Mouse (Mus musculus): ENCODE results near the gene Bbs9. TPM values are rescaled to one million over a fixed set of nuclear protein-coding genes. Genes with fewer than 3 reads are reported as not detected.

Gene Bbs9
- total and polyA plus RNA-seq, 2 experiments from 2014 or later: 17.8 to 35.4 TPM

GRCm38 (mm10) chr9:22776246-22776961 lies 300.9 kb downstream of the Bbs9 start:
- Histone ChIP-seq H3K4me2 (ENCODE audit: low read depth) (no peak overlapping the region), H3K27ac (ENCODE audit: low read depth, low read length) (no peak overlapping the region), H3K9ac (no peak overlapping the region), H3K27me3 (ENCODE audit: insufficient read depth, low read length) (no peaks in the 10 kb centered on the region), H3K4me1 (ENCODE audit: insufficient read depth) (no peaks in the 10 kb centered on the region), H3K36me3 (ENCODE audit: insufficient read depth) (no peaks in the 10 kb centered on the region), H3K9me3 (ENCODE audit: low read length) (no peaks in the 10 kb centered on the region), H3K4me3 (ENCODE audit: low read depth, low read length) (no peak overlapping the region)
- WGBS: 73% methylated on average over 5 of the region's 5 CpGs
- ATAC-seq (no peak), DNase-seq (no peak)
- no peak for TF ChIP-seq CTCF (IDR thresholded peaks at IDR 0.05; ENCODE audit: low read depth)

GRCm38 (mm10) chr9:22777425-22777824 lies 301.9 kb downstream of the Bbs9 start:
- H3K36me3 ChIP-seq (ENCODE audit: insufficient read depth): no peaks in the 10 kb centered on the region
- TF ChIP-seq CTCF (IDR thresholded peaks at IDR 0.05; ENCODE audit: low read depth): no peak
- 93% methylated on average over 7 of the region's 7 CpGs for WGBS
- no peak for ATAC-seq
- no peak overlapping the region for H3K27ac ChIP-seq (ENCODE audit: low read depth, low read length)
- no peaks in the 10 kb centered on the region for H3K27me3 ChIP-seq (ENCODE audit: insufficient read depth, low read length)
- H3K4me1 ChIP-seq (ENCODE audit: insufficient read depth): no peaks in the 10 kb centered on the region
- H3K4me2 ChIP-seq (ENCODE audit: low read depth): no peak overlapping the region
- H3K9ac ChIP-seq: no peak overlapping the region
- no peak overlapping the region for H3K4me3 ChIP-seq (ENCODE audit: low read depth, low read length)
- H3K9me3 ChIP-seq (ENCODE audit: low read length): no peaks in the 10 kb centered on the region
- no peak for DNase-seq

GRCm38 (mm10) chr9:22779631-22780030 lies 304.1 kb downstream of the Bbs9 start:
- H3K4me2 ChIP-seq (ENCODE audit: low read depth): no peak overlapping the region
- TF ChIP-seq CTCF (IDR thresholded peaks at IDR 0.05; ENCODE audit: low read depth): no peak
- no peaks in the 10 kb centered on the region for H3K4me1 ChIP-seq (ENCODE audit: insufficient read depth)
- DNase-seq: no peak
- no peak for ATAC-seq
- H3K9ac ChIP-seq: no peak overlapping the region
- no peaks in the 10 kb centered on the region for H3K9me3 ChIP-seq (ENCODE audit: low read length)
- H3K27ac ChIP-seq (ENCODE audit: low read depth, low read length): no peak overlapping the region
- H3K27me3 ChIP-seq (ENCODE audit: insufficient read depth, low read length): no peaks in the 10 kb centered on the region
- H3K4me3 ChIP-seq (ENCODE audit: low read depth, low read length): no peak overlapping the region
- 84% methylated on average over 6 of the region's 6 CpGs for WGBS
- H3K36me3 ChIP-seq (ENCODE audit: insufficient read depth): no peaks in the 10 kb centered on the region

- Histone ChIP-seq H3K9me3 (ENCODE audit: low read length) (no peaks in the 10 kb centered on the region), H3K27ac (ENCODE audit: low read depth, low read length) (no peak overlapping the region), H3K4me1 (ENCODE audit: insufficient read depth) (no peaks in the 10 kb centered on the region), H3K36me3 (ENCODE audit: insufficient read depth) (no peaks in the 10 kb centered on the region), H3K27me3 (ENCODE audit: insufficient read depth, low read length) (no peaks in the 10 kb centered on the region), H3K4me2 (ENCODE audit: low read depth) (no peak overlapping the region), H3K9ac (no peak overlapping the region), H3K4me3 (ENCODE audit: low read depth, low read length) (no peak overlapping the region)
- ATAC-seq (no peak), DNase-seq (no peak)
- no peak for TF ChIP-seq CTCF (IDR thresholded peaks at IDR 0.05; ENCODE audit: low read depth)
- WGBS: 78% methylated on average over 4 of the region's 4 CpGs
These were observed 310.5 kb downstream of the Bbs9 start for GRCm38 (mm10) chr9:22786006-22786405.

GRCm38 (mm10) chr9:22788423-22788822 lies 312.9 kb downstream of the Bbs9 start:
- Histone ChIP-seq H3K4me1 (ENCODE audit: insufficient read depth) (no peaks in the 10 kb centered on the region), H3K4me2 (ENCODE audit: low read depth) (no peak overlapping the region), H3K9me3 (ENCODE audit: low read length) (no peaks in the 10 kb centered on the region), H3K36me3 (ENCODE audit: insufficient read depth) (no peaks in the 10 kb centered on the region), H3K27me3 (ENCODE audit: insufficient read depth, low read length) (no peaks in the 10 kb centered on the region), H3K27ac (ENCODE audit: low read depth, low read length) (no peak overlapping the region), H3K9ac (no peak overlapping the region), H3K4me3 (ENCODE audit: low read depth, low read length) (no peak overlapping the region)
- no peak for TF ChIP-seq CTCF (IDR thresholded peaks at IDR 0.05; ENCODE audit: low read depth)
- ATAC-seq (no peak), DNase-seq (no peak)
- WGBS: 93% methylated on average over 4 of the region's 4 CpGs

GRCm38 (mm10) chr9:22788850-22789249 lies 313.3 kb downstream of the Bbs9 start:
- H3K36me3 ChIP-seq (ENCODE audit: insufficient read depth): no peaks in the 10 kb centered on the region
- H3K9ac ChIP-seq: no peak overlapping the region
- no peaks in the 10 kb centered on the region for H3K27me3 ChIP-seq (ENCODE audit: insufficient read depth, low read length)
- no peak overlapping the region for H3K27ac ChIP-seq (ENCODE audit: low read depth, low read length)
- WGBS: 88% methylated on average over 4 of the region's 4 CpGs
- no peak overlapping the region for H3K4me3 ChIP-seq (ENCODE audit: low read depth, low read length)
- no peak overlapping the region for H3K4me2 ChIP-seq (ENCODE audit: low read depth)
- no peak for TF ChIP-seq CTCF (IDR thresholded peaks at IDR 0.05; ENCODE audit: low read depth)
- no peak for ATAC-seq
- no peaks in the 10 kb centered on the region for H3K9me3 ChIP-seq (ENCODE audit: low read length)
- H3K4me1 ChIP-seq (ENCODE audit: insufficient read depth): no peaks in the 10 kb centered on the region
- DNase-seq: no peak

GRCm38 (mm10) chr9:22789380-22790168 lies 314.1 kb downstream of the Bbs9 start:
- no peak overlapping the region for H3K27ac ChIP-seq (ENCODE audit: low read depth, low read length)
- no peak for TF ChIP-seq CTCF (IDR thresholded peaks at IDR 0.05; ENCODE audit: low read depth)
- WGBS: 78% methylated on average over 9 of the region's 9 CpGs
- ATAC-seq (no peak), DNase-seq (no peak)
- no peaks in the 10 kb centered on the region for H3K36me3 ChIP-seq (ENCODE audit: insufficient read depth)
- H3K4me1 ChIP-seq (ENCODE audit: insufficient read depth): no peaks in the 10 kb centered on the region
- H3K27me3 ChIP-seq (ENCODE audit: insufficient read depth, low read length): no peaks in the 10 kb centered on the region
- no peak overlapping the region for H3K4me2 ChIP-seq (ENCODE audit: low read depth)
- H3K9ac ChIP-seq: no peak overlapping the region
- no peaks in the 10 kb centered on the region for H3K9me3 ChIP-seq (ENCODE audit: low read length)
- H3K4me3 ChIP-seq (ENCODE audit: low read depth, low read length): no peak overlapping the region

Measured in forebrain, postnatal 0 days (tissue).